Mouse (Mus musculus) left cerebral cortex, postnatal 10 days (tissue): ENCODE measurements at regions not wholly inside any gene's neighbourhood (a gene's known extent, or its start where the extent isn't known, plus 50 kb on each side); places are given as distances from the start of the nearest gene placed in this dataset.
A peak's percentile ranks its signal among the peaks of the same experiment; 100 is the strongest.
"Not testable (repeated sequence)": the region's sequence is repeated elsewhere in the genome, so short reads cannot be mapped to it uniquely, and the experiment has no call there.

ENCODE experiments used
- DNase-seq, 2 experiments: peaks; one replicate each; pipeline ENCODE4 v3.0.0; 2021 to 2022; ENCODE audit warnings: low spot score in 2 of 2, mixed read lengths in 1 of 2; ENCODE audit errors: extremely low spot score in 1 of 2
- intact Hi-C: fragments of 180-260 bp; cut with DNase I; formaldehyde crosslinking; loops from one replicate; pipeline ENCODE4 v1.15.1; 2025

- intact Hi-C loops, result no loop called here
Observed at GRCm38 (mm10) chr1:98665584-98665983, 244.7 kb downstream of the Slco6d1 start.

DNA sequence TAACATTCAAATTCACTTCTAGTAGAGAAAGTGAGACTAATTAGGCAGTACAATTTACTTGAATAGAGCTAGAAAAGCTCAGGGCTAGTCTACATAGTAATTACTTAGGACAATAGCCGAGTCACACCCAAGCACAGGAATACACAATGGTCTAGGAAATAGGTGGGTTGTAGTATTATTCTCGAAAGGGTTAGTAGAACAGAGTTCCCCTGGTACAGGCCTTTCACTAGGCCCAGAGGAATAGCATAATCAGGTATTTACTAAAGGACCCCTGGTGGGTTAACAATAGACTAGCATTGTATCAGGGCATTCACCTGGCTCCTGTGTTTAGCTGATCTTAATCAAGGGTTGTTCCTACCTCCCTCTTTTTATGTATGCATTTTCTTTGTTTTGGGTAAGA is 246.5 kb downstream of the Slco6d1 start:
- intact Hi-C loops, DNase-seq: not testable (repeated sequence)

More at GRCm38 (mm10) chr1:98665584-98665983, 244.7 kb downstream of the Slco6d1 start:
- no peak for DNase-seq

GRCm38 (mm10) chr1:98667887-98668286 is 247.0 kb downstream of the Slco6d1 start:
- no peak for DNase-seq
- intact Hi-C loops, result no loop called here

- no peak for DNase-seq
- intact Hi-C loops, result no loop called here
Observed at GRCm38 (mm10) chr1:98668595-98668994, 247.7 kb downstream of the Slco6d1 start.

- DNase-seq, result no peak
- intact Hi-C loops, result no loop called here
Observed at GRCm38 (mm10) chr1:98678686-98679085, 257.8 kb downstream of the Slco6d1 start.

GRCm38 (mm10) chr1:98713809-98714208 is 292.9 kb downstream of the Slco6d1 start:
- no peak for DNase-seq

GRCm38 (mm10) chr1:98714307-98714706 is 293.4 kb downstream of the Slco6d1 start:
- DNase-seq, result no peak
- intact Hi-C loops, result no loop called here

More at GRCm38 (mm10) chr1:98713809-98714208, 292.9 kb downstream of the Slco6d1 start:
- intact Hi-C loops, result no loop called here

GRCm38 (mm10) chr1:98720595-98720994 is 299.7 kb downstream of the Slco6d1 start:
- DNase-seq, result no peak

GRCm38 (mm10) chr1:98727354-98728015 is 306.6 kb downstream of the Slco6d1 start:
- no peak for DNase-seq
- intact Hi-C loops, result no loop called here

More at GRCm38 (mm10) chr1:98720595-98720994, 299.7 kb downstream of the Slco6d1 start:
- intact Hi-C loops, result no loop called here

DNA sequence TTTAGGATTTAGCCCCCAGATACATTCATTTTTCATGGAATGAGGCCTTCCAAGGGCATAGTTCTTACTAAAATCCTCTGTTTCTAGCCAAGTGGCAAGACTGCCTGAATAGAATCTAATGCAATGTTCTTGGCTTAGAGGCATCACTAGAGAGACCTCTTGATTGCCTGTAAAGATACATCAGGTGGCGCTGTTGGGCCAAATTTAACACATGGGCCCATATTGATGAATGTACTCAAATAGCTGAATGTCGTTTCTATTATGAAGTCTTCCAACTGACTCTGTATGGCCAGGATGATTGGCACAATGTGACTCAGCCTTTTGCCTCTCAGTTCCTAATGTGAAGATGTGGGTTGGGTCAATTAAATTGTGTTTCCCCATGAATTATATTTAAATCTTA is 328.0 kb downstream of the Slco6d1 start:
- peak; percentile 18 to 23 for DNase-seq
- intact Hi-C loops, result no loop called here

- intact Hi-C loops, result no loop called here
- no peak for DNase-seq
Observed at GRCm38 (mm10) chr1:98788528-98788927, 367.6 kb downstream of the Slco6d1 start.

DNA sequence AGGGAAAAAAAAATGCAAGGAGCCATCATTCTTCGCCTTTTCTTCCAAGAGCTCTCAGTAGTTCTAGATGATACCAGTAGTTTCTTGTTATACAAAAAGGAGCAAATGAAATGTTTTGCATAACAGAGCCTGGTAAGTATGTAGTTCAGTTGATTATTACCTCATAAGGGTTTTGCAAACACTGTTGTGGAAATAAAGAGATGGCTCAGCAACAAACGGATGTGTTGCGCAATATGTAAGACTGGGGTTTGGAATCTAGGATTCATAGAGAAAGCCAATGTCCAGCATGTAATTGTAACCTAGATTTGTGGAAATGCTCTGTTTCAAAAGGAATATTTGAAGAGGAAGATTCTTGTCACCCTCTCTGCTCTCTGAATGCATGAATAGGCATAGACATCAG is 372.4 kb downstream of the Slco6d1 start:
- DNase-seq, result no peak
- intact Hi-C loops, result no loop called here

DNA sequence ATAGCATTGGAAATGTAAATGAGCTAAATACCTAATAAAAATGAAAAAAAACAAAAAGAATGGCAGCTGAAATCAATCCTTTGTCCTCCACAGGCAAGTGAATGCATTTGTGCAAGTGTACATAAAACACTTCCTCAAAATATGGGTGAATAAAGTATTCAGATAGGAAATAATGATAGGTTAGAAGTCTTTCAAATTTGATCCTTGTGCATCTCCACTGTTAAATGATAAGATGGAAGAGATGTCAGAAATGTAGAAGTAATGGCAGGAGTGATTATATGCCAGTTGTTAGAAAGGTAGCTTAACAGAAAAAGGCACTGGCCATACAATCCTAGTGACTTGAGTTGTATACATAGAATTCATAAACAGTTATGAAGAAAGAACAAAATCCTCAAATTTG is 391.6 kb downstream of the Slco6d1 start:
- DNase-seq, result no peak
- intact Hi-C loops, result no loop called here

DNA sequence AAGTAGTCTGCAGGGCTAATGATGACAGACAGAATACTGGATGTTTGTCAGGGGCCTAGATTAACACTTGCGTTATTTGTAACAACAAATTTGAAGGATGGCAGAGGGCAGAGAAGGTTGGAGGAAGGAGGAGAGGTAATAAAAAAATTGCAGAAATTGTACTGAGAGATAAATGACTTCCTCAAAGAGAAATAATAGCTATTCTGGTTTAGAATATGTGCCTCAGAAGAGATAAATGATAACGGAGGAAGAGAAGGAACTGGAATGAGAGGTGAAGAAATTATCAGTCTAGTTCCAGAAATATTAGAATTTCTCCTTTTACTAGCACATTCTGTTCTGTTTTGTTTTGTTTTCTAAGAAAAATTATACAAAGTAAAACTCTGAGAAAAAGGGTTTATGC is 393.1 kb downstream of the Slco6d1 start:
- DNase-seq, result no peak

DNA sequence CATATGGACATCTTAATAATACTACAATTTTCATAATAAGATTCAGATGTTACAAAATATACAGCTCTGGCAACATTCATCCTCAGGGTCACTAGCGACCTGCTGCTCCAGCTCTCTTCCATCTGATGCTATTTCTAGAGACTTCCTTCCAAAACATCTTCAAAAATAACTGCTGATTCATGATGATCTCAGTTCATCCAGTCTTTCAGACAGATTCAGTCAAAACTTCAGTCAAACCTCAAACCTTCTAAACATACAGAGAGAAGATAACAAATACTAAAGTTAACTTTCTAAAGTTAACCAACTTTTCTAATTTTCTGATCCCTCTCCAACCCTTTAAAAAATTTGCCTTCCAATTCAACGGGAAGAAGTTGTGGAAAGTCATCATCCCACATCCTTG is 397.2 kb downstream of the Slco6d1 start:
- DNase-seq, result no peak
- intact Hi-C loops, result no loop called here

More for the DNA sequence above, 393.1 kb downstream of the Slco6d1 start:
- intact Hi-C loops, result no loop called here

DNA sequence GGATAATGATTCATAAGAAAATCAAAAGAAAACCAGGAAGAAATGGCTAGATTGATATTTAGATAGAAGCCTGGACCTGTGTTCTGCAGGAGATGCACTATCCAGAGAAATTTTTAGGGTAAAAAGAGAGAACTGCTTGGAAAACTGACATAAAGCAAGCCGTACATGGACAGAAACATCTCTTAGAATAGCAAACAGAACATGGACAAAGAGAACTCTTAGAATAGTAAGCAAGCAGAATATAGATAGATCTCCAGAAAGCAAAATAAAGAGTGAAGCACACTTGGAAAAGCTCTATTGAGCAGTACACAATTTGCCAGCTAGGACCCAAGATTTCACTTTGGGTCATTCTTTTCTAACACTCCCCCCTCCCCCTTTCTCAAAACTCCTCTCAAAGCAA is 439.3 kb downstream of the Slco6d1 start:
- intact Hi-C loops, result no loop called here
- no peak for DNase-seq

- no peak for DNase-seq
- intact Hi-C loops, result no loop called here
Observed at GRCm38 (mm10) chr1:98906260-98906659, 485.3 kb downstream of the Slco6d1 start.

DNA sequence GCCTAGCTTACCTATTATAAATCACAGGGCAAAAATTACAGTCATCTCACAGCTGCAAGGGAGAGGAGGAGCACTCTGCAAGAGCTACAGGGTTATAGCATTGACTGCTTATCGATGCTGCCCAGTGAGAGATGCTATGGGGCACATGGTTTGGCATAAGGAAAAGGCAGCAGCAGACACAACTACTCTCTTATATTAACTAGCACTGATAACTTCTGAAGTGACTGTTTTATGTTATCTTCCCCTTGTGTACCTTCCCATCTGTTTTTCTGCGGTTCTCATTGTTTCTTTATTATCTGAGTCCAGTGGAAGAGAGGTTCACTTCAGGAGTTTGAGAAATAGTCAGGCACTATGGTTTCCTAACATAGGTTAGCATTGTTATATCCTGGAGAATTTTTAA is 502.1 kb downstream of the Slco6d1 start:
- DNase-seq, result no peak
- intact Hi-C loops, result no loop called here

- DNase-seq, result peak in 1 of 2 experiments; percentile 18
- intact Hi-C loops, result no loop called here
Observed at GRCm38 (mm10) chr1:98924933-98925332, 504.0 kb downstream of the Slco6d1 start.

- intact Hi-C loops, result no loop called here
- DNase-seq, result no peak
Observed at GRCm38 (mm10) chr1:98930926-98931325, 510.0 kb downstream of the Slco6d1 start.

- intact Hi-C loops, result no loop called here
- no peak for DNase-seq
Observed at GRCm38 (mm10) chr1:98932239-98932638, 511.3 kb downstream of the Slco6d1 start.
